Mouse (Mus musculus): ENCODE measurements around the gene Figla. TPM values are rescaled to one million over a fixed set of nuclear protein-coding genes. Genes with fewer than 3 reads are reported as not detected.

Gene Figla
- polyA plus RNA-seq (2012; rRNA removed) = not detected in 2 replicates

DNA sequence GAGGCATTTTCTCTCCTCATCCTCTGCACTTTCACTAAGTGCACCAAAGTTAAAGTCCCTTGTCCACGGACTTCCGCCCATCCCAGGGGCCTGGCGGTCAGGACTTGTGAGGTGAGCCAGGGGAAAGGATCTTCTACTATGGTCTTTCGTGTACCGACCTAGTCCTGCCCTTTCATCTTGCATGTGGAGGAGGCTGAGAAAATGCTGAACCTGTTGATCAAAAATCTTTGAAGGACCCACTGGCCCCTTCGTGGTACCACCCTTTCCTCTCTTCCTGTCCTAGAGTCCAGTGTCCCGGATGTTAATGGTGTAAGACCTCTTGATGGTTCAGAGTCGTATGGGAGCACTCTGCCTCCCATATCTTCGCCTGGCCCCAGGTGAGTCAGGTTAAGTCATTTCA lies at the start of gene Figla:
Figla (plus strand) TSS at position 301 of the 400 bp plus-strand sequence.

DNA sequence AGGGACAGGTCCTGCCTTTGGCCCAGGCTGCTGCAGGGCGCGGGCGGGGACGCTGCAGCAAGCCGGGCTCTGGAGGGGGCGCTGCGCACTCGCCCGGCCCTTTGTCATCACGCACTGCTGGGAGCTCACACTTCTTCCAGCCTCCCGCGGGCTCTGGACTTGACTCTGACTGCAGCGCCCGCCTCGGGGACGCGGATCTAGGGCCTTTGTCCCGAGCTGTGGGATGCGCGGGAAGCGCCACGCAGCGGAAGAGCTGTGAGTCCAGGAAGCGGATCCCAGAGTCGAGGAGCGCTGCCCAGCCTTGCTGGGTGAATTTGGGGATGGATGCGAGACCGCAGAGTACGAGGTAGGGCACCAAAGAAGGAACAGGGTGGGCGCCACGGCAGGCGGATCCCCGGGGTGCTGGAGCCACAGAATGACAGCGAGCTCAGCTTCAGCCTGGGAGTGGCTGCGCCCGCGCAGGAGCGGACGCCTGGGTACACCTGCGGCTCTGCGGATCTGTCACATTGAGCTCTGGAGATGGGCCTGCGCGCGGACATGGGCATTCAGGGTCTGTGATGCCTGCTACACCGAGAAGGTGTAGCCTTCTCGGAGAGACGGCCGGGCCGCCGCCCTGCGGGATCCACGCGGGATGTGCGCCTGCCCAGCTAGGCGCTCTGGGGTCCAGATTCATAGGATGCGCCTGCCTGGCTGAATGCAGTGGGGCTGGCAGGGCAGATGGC lies 12.8 kb downstream of the Figla start, which contains the start of gene Add2:
Add2 (plus strand) TSS at position 81 of the 722 bp plus-strand sequence.

Other genes starting within 250 kb of the Figla start
- not detected in 2 replicates for gene Nat8f6, start 195.2 kb upstream of the Figla start, polyA plus RNA-seq (2012; rRNA removed)
- not detected in 2 replicates for gene Nat8f5, start 195.2 kb upstream of the Figla start, polyA plus RNA-seq (2012; rRNA removed)
- gene Nat8, start 184.1 kb upstream of the Figla start, polyA plus RNA-seq (2012; rRNA removed) = 0.03 TPM in 1 of 2 replicates, not detected in the other
- gene Nat8f2, start 147.0 kb upstream of the Figla start, polyA plus RNA-seq (2012; rRNA removed) = 0.01 TPM in 1 of 2 replicates, not detected in the other
- gene Nat8f4, start 111.3 kb upstream of the Figla start, polyA plus RNA-seq (2012; rRNA removed) = 0.55 and 0.73 TPM in 2 replicates
- gene Tprkb, start 104.3 kb upstream of the Figla start, polyA plus RNA-seq (2012; rRNA removed) = 12.7 and 14.1 TPM in 2 replicates
- 5.4 and 6.0 TPM in 2 replicates for gene Nat8f1, start 100.5 kb upstream of the Figla start, polyA plus RNA-seq (2012; rRNA removed)
- 21.3 and 23.4 TPM in 2 replicates for gene Dusp11, start 54.5 kb upstream of the Figla start, polyA plus RNA-seq (2012; rRNA removed)
- 70.1 and 78.9 TPM in 2 replicates for gene Add2, start 12.5 kb downstream of the Figla start, polyA plus RNA-seq (2012; rRNA removed)
- 0.86 and 1.0 TPM in 2 replicates for gene Tgfa, start 179.1 kb downstream of the Figla start, polyA plus RNA-seq (2012; rRNA removed)